Mouse (Mus musculus) left cerebral cortex, postnatal 25 days (tissue): Measurements from ENCODE around the gene Rufy3. TPM values are rescaled to one million over a fixed set of nuclear protein-coding genes. Genes with fewer than 3 reads are reported as not detected.
A peak's percentile ranks its signal among the peaks of the same experiment; 100 is the strongest.

Experiments used
- DNase-seq, 2 experiments: peaks; one replicate each; pipeline ENCODE4 v3.0.0; 2022; ENCODE audit warnings: low spot score in 2 of 2, mixed read lengths in 1 of 2
- intact Hi-C: fragments of 180-260 bp; cut with DNase I; formaldehyde crosslinking; loops from one replicate; pipeline ENCODE4 v1.15.1; 2025
- total RNA-seq, 2 experiments: library from RNA; stranded (reverse); gene quantifications; 2 replicates each; pipeline ENCODE4 v1.2.3; 2021

Rufy3 gene
- total RNA-seq, 2 experiments from 2014 or later, result 176 to 178 TPM

- intact Hi-C loops, result no loop called here
Measured at GRCm38 (mm10) chr5:88569541-88569940, 4.7 kb downstream of the Rufy3 start.

DNA sequence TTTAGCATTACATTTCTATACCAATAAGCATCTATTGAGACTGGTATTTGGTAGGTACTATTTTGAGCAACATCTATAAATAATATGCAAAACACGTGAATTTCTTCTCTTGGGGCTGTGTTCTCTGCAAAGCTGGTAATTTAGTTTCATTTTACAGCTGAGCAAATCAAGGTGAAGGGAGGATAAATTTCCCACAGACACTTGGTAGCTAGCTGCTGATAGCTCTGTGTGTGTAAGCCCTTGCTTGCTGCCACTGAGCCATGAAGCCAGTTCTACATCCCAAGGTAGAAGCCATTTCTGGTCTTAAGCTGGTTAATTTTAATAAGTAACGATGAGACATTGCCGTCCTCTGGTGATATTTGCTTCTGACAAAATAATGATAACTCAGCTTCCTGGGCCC, 10.0 kb downstream of the Rufy3 start:
- intact Hi-C loops, result no loop called here
- DNase-seq, result no peak

More at GRCm38 (mm10) chr5:88569541-88569940, 4.7 kb downstream of the Rufy3 start:
- DNase-seq, result no peak

GRCm38 (mm10) chr5:88575506-88576338, 10.9 kb downstream of the Rufy3 start:
- intact Hi-C loops, result no loop called here
- DNase-seq, result no peak

DNA sequence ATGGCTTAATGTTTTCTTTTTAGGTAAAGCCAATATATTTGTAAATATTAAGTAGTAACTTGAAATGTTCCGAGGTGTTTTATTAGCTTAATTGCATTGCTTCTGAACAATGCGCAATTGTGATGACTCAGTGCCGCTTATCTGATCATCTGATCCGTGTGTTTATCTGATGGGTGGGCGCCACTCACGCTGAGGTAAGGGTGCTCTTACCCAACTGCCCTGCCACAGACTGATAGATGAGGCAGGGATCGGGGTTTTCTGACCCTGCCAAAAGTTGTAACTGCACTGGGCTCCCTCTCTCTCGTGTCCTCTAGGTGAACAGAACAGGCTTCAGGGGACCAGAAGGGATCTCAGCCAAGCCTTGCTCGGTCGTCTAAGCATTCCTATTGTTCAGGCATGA, 15.8 kb downstream of the Rufy3 start:
- no peak for DNase-seq
- intact Hi-C loops, result no loop called here

DNA sequence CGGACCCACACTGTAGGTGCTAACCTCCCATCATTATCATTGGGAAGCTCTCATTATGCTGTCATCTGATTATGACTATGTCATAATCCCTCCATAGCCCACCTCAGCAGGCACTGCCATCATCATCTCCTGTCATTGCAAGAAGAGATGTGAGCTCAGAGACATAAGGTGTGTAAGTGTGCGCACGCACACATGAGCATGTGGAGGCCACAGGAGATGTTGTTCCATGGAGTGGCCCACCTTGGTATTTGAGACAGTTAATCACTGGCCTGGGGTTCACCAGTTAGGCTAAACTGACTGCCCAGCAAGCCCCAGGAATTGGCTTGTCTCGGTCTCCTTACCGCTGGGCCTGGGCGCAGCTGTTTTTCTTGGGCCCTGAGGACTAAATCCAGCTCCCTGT, 16.5 kb downstream of the Rufy3 start:
- intact Hi-C loops, result no loop called here
- no peak for DNase-seq

DNA sequence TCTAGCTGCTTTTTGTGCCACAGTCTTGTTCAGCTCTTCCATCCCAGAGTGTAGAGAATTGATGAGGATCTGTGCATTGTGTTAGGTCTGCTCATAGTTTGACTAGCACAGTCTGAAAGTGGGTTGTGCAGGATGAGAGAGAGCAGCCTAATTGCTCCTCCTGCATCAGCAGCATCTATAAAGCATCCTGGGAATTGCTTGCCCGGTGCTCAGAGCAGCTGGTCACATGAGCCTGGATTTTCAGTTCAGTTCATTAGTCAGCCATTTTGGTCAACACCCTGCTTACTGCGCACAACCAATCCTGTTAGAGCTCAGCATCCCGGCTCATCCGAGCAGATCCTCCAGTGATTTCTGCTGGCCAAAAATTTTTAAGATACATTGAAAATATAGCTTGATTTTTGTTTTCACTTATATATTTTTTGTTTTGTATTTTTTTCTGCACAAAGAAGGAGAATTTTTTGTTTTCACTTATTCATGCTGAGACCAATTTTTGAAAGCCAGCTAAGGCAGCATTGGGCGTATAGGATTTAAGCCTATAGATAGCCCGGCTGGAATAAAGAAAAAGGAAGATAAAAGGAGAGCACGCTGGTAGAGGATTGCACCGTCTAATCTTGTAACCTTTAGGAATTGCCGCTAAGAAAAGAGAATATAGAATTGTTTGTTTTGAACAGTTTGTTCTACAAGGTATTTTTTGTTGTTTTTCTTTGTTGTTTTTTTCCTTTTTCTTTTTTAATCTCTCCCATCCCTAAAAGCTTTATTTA, 18.6 kb downstream of the Rufy3 start:
- intact Hi-C loops, result loop anchor here (2.0 kb wide), 1 partner anchor 17 kb away; no protein-coding TSS in a partner anchor

GRCm38 (mm10) chr5:88584061-88584460, 19.2 kb downstream of the Rufy3 start:
- intact Hi-C loops, result no loop called here
- peak; percentile 38 to 62 for DNase-seq

More for the DNA sequence above, 18.6 kb downstream of the Rufy3 start:
- peak; percentile 90 to 98 for DNase-seq

DNA sequence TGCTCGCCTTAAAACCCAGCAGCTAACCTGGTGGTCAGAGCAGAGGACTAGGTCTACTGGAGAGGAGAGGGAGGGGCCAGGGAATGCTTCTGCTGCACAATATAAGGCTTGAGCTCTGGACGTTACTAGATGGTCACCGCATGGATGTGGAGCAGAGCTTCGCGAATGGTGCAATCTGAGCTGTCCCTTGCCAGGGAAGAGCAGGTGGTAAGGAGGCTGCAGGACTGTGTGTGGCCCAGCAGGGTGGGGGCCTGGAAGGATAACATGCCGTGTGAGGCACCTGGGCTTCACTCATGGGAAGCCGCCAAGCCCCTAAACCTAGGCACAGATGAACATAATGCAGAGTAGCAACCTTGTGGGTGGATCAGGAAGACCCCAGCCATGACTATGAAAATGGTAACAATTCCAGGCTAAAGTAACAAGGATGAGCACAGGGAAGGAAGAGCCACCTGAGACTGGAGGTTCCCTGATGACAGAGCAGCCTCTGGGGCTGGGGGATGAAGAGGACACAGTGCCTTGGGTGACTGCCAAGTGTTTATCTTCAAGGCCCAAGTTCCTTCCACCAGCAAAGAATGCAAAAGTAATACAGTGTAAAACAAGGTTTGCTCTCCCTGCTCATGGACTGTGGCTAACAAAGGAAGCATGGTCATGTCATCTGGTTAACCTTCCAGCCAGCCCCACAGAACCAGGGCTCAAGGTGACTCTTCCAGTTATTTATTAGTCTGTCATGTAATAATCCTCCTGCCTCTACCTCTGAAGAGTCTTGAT, 21.8 kb downstream of the Rufy3 start:
- no peak for DNase-seq
- intact Hi-C loops, result no loop called here

DNA sequence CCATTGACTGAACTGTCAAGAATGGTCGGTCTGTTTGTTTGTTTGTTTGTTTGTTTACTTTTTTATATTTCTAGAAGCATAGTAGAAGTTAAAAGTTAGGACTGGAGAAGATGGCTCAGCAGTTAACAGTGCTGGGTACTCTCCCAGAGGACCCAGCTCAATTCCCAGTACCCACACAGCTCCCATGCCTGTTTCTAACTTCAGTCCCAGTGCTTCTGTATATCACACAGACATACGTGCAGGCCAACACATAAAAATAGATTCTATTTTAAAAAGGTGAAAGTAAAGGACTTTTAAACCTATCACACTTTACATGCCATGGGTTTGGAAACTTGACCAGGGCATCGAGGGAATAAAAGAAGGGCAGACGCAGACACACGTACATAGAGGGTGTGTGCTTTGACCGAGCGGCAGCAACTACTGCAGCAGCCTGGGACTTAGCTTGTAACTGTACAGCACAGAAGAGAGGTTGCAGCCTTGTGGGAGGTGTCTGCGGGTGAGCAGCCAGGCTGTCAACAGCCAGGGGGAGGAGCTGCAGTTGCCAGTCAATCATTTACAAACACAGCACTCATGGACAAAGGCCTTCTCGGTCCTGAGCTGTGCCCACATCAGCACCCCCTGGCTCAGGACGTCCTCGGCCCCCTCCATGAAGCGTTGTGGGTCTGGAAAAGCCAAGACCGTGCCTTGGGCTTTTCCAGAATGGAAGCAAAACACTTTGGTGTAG, 22.5 kb downstream of the Rufy3 start:
- DNase-seq, result no peak
- intact Hi-C loops, result no loop called here

DNA sequence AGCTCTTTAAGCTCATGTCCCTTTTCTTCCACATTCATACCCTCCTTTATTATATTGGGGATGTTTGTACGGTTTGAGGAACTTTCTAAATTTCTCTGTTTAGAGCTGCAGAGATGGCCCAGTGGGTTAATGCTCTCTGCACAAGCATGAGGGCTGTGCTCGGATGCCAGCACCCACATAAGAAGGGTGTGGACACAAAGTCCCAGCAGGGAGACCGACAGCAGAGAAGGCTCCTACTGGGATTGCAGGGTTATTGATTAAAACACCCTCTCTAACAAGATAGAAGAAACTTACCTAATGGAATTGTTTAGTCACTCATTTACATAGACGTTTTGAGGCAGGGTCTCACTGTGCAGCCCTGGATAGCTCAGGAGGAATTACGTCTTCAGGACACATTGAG, 23.6 kb downstream of the Rufy3 start:
- no peak for DNase-seq
- intact Hi-C loops, result no loop called here

DNA sequence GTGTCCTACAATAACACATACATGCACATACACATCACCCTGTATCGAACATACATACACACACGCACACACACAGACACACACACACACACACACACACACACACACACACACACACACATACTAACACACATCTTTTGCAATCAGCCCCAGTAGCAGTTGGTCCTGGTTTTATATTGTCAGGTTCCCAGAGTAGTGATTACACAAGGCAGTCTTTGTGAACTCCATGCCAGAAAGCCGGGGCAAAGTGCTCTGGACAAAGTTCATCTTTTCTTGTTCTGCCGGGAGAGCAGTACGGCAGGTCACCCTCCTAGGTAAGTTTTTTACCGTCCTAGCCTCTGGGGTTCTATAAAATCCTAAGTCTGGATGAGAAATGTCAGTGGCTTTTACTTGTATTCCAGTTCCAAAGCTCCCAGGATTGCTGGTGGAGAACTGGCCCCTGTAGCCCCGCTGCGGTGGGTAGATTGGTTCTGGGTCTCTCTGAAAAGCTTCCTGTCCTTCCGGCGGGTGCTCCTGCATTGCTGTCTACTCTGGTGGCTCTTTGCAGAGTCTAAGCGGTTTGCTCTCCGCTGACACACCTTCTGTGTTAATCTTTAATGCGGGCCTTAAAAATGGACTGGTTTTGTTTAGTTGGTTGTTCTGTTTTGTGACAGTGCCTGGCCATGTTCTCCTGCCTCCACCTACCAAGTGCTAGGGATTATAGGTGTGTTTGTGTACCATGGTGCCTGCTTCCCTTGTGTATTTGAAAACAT, 28.8 kb downstream of the Rufy3 start:
- intact Hi-C loops, result no loop called here

DNA sequence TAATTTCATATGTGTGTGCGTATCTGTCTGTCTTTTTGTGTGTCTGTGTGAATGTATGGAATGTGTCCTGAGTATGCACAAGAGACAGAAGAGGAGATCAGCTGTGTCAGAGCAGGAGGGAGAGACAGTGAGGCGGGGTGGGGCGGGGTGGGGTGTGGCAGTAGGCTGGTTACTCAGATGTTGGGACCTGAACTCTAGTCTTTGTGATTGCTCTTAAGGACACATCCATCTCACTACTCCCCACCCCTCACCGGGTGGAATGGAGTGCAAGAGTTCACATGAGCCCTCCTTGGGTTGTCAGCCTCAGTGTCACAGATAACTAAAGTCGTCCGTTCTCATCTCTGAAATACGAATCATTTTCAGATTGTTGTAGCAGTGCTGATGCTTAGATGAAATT, 29.3 kb downstream of the Rufy3 start:
- no peak for DNase-seq
- intact Hi-C loops, result no loop called here

More for the DNA sequence above, 28.8 kb downstream of the Rufy3 start:
- no peak for DNase-seq

- no peak for DNase-seq
- intact Hi-C loops, result no loop called here
Measured at GRCm38 (mm10) chr5:88595537-88596455, 31.0 kb downstream of the Rufy3 start.

DNA sequence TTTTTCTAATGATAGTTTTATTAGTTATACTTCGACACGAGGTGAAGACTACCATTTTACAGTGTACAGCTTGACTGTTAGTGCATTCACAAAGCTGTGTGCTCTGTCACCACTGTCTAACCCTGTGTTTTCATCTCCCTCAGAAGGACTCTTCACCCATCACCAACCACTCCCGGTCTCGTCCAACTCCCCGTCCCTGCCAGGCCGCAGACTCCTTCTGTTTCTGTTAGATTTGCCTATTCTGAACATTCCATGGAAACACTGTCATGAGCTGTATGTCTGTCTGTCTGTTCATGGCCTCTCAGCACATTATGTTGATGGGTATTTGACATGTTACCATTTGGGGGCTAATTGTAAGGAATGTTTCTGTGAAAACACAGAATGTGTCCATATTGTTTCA, 34.1 kb downstream of the Rufy3 start:
- intact Hi-C loops, result no loop called here
- no peak for DNase-seq

GRCm38 (mm10) chr5:88602030-88602429, 37.2 kb downstream of the Rufy3 start:
- intact Hi-C loops, result no loop called here

GRCm38 (mm10) chr5:88602713-88603112, 37.9 kb downstream of the Rufy3 start:
- DNase-seq, result no peak
- intact Hi-C loops, result no loop called here

More at GRCm38 (mm10) chr5:88602030-88602429, 37.2 kb downstream of the Rufy3 start:
- DNase-seq, result no peak

DNA sequence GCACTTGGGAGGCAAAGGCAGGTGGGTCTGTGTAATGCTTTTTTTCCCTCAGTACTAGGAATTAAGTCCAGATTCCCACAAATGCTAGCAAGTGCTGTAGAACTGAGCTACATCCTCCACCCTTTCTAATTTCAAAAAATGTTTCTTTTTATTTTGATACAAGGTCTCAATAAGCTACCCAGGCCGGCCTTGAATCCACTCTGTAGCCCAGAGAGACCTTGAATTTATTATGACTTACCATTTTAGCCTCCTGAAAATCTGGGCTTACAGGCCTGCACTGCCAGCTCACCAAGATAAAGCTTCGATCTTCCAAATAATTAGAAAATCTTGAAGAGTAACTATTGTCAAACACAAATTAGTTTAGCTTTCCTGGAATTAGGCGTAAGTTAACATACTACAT, 39.2 kb downstream of the Rufy3 start:
- intact Hi-C loops, result no loop called here
- no peak for DNase-seq
